Mouse (Mus musculus) heart, adult 18-20 months (tissue): Measurements from ENCODE around the gene Mafb. TPM values are rescaled to one million over a fixed set of nuclear protein-coding genes. Genes with fewer than 3 reads are reported as not detected.

Experiments used
- DNase-seq, 2 experiments: peaks; one replicate each; pipeline ENCODE4 v3.0.0; 2021 to 2022; ENCODE audit warnings: mixed read lengths in 1 of 2
- total RNA-seq, 2 experiments: library from RNA; stranded (reverse); gene quantifications; 2 replicates each; pipeline ENCODE4 v1.2.3; 2021

Mafb gene
- total RNA-seq, 2 experiments from 2014 or later = 8.6 to 9.5 TPM

DNA sequence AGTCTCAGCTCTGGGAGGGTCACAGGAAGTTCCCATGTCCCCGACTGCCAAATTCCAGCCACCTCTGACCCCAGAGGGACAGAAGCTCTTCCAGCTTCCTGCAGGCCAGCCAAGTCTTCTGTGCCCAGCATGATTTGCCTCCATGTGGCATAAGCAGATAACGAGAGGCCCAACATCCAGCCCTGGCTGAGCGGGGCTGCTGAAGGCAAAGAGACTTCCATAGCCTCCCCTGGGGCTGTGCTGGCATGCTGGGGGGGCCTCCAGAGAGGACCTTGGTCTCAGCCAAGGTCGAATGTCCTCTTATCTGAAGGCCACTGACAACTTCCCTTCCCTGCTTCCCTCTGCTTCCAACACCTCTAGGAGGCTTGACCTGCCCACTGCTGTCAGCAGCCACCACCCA, 39.7 kb downstream of the Mafb start:
- peak; percentile 66 to 80 for DNase-seq

- no peak for DNase-seq
Observed at GRCm38 (mm10) chr2:160325105-160325644, 41.7 kb downstream of the Mafb start.

DNA sequence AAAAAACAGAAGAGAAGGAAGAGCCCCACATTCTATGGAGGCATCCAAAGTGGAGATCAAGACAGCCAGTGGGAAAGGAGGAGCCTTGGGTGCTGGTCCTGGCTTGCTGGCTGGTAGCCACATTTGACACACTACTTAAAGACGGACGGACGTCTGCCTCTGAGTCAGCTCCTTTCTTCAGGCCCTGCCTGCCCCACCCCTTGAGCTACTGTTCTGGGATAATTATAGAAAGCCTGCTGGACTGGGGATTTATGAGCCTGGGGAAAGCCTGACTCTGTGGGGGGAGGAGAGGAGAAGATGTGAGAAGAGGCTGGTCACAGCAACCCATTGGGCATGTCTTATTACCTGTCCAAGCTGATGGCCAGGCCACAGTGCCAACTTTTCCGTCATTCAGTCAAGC, 45.0 kb downstream of the Mafb start:
- DNase-seq = peak; percentile 42 to 65

DNA sequence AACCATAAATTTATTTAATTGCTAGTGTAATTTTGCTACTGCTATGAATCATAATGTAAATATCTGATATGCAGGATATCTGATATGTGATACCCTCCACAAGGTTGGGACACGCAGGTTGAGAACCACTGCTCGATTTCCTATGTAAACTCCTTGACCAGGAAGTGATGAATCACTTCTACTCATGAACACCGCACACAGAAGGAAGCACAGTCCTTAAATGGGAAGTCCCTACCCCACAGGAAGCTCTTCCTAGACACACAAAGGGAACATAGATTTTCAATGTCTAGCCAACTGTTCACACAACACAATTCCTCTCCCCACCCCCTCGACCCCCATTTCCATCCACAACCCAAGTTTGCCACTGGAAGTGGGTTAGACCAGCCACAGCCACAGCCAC, 48.6 kb downstream of the Mafb start:
- no peak for DNase-seq

Other genes starting within 250 kb of the Mafb start
- 1 to 10 TPM; 7.7 to 8.2 TPM for gene Gm826, start 32.9 kb downstream of the Mafb start, total RNA-seq